Mouse (Mus musculus) stomach, embryonic 16.5 days (tissue): Measurements from ENCODE around the gene Ptprb. TPM values are rescaled to one million over a fixed set of nuclear protein-coding genes. Genes with fewer than 3 reads are reported as not detected.
A peak's percentile ranks its signal among the peaks of the same experiment; 100 is the strongest.

Experiments
- ATAC-seq: fragments of 200-750 bp; cut with Nextera tagmentation; 2 replicates; pipeline ENCODE4 v1.8.0; 2017; ENCODE audit warnings: moderate number of reproducible peaks, moderate TSS enrichment; ENCODE audit not compliant: insufficient read depth, low FRiP score
- H3K27ac ChIP-seq: fragments of 300-500 bp; sonication (generic); 2 replicates; pipeline ENCODE4 v1.5.1; 2014; ENCODE audit warnings: low read length
- H3K27me3 ChIP-seq: fragments of 300-500 bp; sonication (generic); 2 replicates; pipeline ENCODE4 v1.6.1; 2014; ENCODE audit warnings: low read length, control low read depth, mixed read lengths; ENCODE audit not compliant: control insufficient read depth, insufficient read depth
- H3K36me3 ChIP-seq: fragments of 300-500 bp; sonication (generic); 2 replicates; pipeline ENCODE4 v1.6.1; 2014; ENCODE audit warnings: low read length; ENCODE audit not compliant: control insufficient read depth, insufficient read depth
- H3K4me1 ChIP-seq: fragments of 300-500 bp; sonication (generic); 2 replicates; pipeline ENCODE4 v1.6.1; 2014; ENCODE audit warnings: low read length, control low read depth, mixed read lengths; ENCODE audit not compliant: control insufficient read depth, insufficient read depth
- H3K4me2 ChIP-seq: fragments of 300-500 bp; sonication (generic); 2 replicates; pipeline ENCODE4 v1.6.1; 2014; ENCODE audit warnings: low read depth, low read length, mixed read lengths
- H3K4me3 ChIP-seq: fragments of 300-500 bp; sonication (generic); replicated peaks from 2 replicates; pipeline ENCODE4 v1.5.1; 2014; ENCODE audit warnings: mild to moderate bottlenecking, low read length
- H3K9ac ChIP-seq: fragments of 300-500 bp; sonication (generic); 2 replicates; pipeline ENCODE4 v1.6.1; 2014; ENCODE audit warnings: low read length
- H3K9me3 ChIP-seq: fragments of 300-500 bp; sonication (generic); replicated peaks from 2 replicates; pipeline ENCODE4 v1.6.1; 2016; ENCODE audit warnings: low read length, control low read depth; ENCODE audit not compliant: control insufficient read depth
- WGBS: fragments of 180-500 bp; shearing (Covaris S2); extraction: QIAGEN DNeasy Blood & Tissue Kit; methylation state at CpG from one replicate; pipeline ENCODE4 v1.1.7; 2014; 5-methylcytosine and 5-hydroxymethylcytosine counted together
- polyA plus RNA-seq: library from polyadenylated mRNA; unstranded; fragments of >200 nt; fragmentation: Nextera tagmentation; extraction: Ambion mirVana; gene quantifications from 2 replicates; pipeline ENCODE4 v1.2.1, GENCODE M21; 2015

Gene Ptprb
- polyA plus RNA-seq, 1 experiment from 2014 or later = 5.6 TPM

DNA sequence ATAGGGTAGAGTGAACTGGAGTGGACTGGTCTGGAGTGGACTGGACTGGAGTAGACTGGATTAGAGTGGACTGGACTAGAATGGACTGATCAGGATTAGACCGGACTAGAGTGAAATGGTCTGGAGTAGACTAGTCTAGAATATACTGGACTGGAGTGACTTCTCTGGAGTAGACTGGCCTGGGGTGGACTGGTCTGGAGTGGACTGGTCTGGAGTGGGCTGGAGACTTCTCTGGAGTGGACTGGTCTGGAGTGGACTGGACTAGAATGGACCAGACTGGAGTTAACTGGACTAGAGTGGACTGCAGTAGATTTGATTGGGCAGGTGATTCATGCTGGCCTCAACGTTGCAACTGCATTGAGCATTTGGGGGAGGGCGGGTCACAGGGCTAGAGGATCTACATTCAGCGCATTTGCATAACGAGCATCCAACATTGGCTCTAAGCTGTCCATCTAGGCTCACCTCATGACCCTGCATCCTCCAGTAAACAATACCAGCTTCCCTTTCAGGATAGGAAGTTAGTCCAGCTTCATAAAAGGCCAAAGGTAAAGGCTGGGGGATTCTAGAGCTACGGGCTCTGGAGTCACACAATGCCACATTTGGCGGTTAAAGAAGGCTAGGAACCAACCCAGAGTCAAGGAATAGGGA lies 11.5 kb downstream of the Ptprb start:
- Histone ChIP-seq H3K4me2 (no peak overlapping the region), H3K27ac (no peak overlapping the region; the same call in 1 of the 2 replicates), H3K27me3 (no peaks in the 10 kb centered on the region), H3K4me1 (no peaks in the 10 kb centered on the region), H3K9ac (no peak overlapping the region), H3K36me3 (no peaks in the 10 kb centered on the region), H3K4me3 (no peak overlapping the region), H3K9me3 (no peaks in the 10 kb centered on the region)
- no peak for ATAC-seq
- 80% methylated on average over 7 of the region's 7 CpGs for WGBS

GRCm38 (mm10) chr10:116288130-116288529 lies 12.8 kb downstream of the Ptprb start:
- no peaks in the 10 kb centered on the region for H3K4me1 ChIP-seq
- no peaks in the 10 kb centered on the region for H3K27me3 ChIP-seq
- no peak overlapping the region for H3K9ac ChIP-seq
- H3K36me3 ChIP-seq = no peaks in the 10 kb centered on the region
- WGBS = 38% methylated on average over 9 of the region's 9 CpGs
- no peaks in the 10 kb centered on the region for H3K9me3 ChIP-seq
- H3K4me2 ChIP-seq = no peak overlapping the region
- no peak for ATAC-seq
- H3K4me3 ChIP-seq = no peak overlapping the region
- no peak overlapping the region for H3K27ac ChIP-seq

DNA sequence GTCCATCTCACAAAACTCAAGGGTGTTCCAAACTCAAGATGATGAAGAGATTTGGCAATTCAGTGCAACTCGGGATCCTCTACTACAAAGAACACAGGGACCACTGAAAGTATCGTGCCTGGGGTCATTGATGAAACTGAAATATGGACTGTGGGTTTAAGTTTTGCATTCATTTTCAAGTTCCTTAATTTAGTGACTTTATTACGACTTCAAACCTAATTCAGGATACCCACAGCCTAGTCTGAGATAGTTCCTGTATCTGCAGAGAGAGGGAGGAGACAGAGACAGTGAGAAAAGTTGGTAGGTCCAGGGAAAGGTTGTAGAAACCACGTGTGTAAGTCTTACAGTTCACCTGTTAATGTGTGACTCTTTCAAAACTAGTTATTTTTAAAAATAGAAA lies 15.2 kb downstream of the Ptprb start:
- Histone ChIP-seq H3K27ac (no peak overlapping the region), H3K4me3 (no peak overlapping the region), H3K9me3 (no peaks in the 10 kb centered on the region), H3K9ac (no peak overlapping the region), H3K36me3 (no peaks in the 10 kb centered on the region), H3K4me1 (no peaks in the 10 kb centered on the region), H3K4me2 (no peak overlapping the region), H3K27me3 (no peaks in the 10 kb centered on the region)
- no peak for ATAC-seq
- 73% methylated on average over 4 of the region's 4 CpGs for WGBS

DNA sequence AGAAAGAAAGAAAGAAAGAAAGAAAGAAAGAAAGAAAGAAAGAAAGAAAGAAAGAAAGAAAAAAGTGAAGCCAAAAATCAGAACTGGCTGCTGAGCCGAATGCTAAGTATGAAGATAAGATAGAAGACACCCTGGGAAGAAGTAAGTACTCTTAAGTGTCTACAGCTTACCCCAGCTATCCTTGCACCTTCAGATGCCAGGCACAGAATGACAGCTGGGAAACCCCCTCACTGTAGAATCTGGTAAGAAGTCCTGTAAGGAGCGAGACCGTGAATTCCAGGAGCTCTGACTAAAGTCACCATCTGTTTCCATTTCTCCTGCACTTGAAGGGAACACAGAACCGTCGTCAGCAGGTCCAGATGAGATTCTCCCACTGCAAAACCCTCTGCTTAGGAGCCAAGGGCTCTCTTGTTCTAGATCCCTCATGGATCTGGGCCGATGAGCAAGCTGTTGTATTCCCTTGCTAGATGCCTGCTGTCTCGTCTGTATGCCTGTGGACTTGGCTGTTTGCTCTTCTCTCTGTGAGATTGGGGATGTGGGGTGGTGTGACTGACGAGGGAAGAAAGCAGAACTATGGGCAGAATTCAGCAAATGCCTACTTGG lies 15.9 kb downstream of the Ptprb start:
- no peak overlapping the region for H3K9ac ChIP-seq
- no peaks in the 10 kb centered on the region for H3K27me3 ChIP-seq
- H3K4me2 ChIP-seq = no peak overlapping the region
- ATAC-seq = no peak
- H3K4me1 ChIP-seq = no peaks in the 10 kb centered on the region
- WGBS = 58% methylated on average over 8 of the region's 8 CpGs
- no peak overlapping the region for H3K4me3 ChIP-seq
- H3K27ac ChIP-seq = no peak overlapping the region
- no peaks in the 10 kb centered on the region for H3K9me3 ChIP-seq
- H3K36me3 ChIP-seq = no peaks in the 10 kb centered on the region

DNA sequence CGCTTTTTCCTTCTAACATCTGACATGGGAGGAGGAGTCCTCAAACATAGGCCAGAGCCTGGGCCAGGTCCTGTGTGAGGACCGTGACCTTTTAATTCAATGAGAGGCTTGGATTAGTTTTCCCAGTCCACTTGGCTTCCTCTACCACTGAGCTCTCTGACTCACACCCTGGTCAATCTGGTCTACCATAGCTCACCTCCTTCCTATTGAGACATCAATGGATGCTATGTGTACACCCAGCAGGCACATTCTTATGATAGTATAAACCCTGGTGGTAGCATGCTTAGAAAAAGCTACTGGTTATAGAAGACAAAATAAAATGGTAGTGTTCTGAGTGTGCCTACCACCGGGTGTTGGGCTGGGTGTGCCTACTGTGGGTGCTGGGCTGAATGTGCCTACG lies 21.1 kb downstream of the Ptprb start:
- Histone ChIP-seq H3K9me3 (no peaks in the 10 kb centered on the region), H3K4me3 (no peak overlapping the region), H3K27me3 (peaks cover 2% of the 10 kb centered on the region; the same call in 1 of the 2 replicates), H3K9ac (no peak overlapping the region), H3K4me1 (peaks cover 6% of the 10 kb centered on the region; the same call in 1 of the 2 replicates), H3K36me3 (no peaks in the 10 kb centered on the region), H3K27ac (no peak overlapping the region), H3K4me2 (no peak overlapping the region)
- 90% methylated on average over 4 of the region's 4 CpGs for WGBS
- ATAC-seq = no peak

GRCm38 (mm10) chr10:116297854-116298253 lies 22.5 kb downstream of the Ptprb start:
- Histone ChIP-seq H3K9ac (no peak overlapping the region), H3K36me3 (no peaks in the 10 kb centered on the region), H3K27me3 (peaks cover 11% of the 10 kb centered on the region; the same call in 1 of the 2 replicates), H3K4me2 (peak overlapping the region; percentile 25), H3K27ac (no peak overlapping the region), H3K4me1 (peaks cover 6% of the 10 kb centered on the region; the same call in 1 of the 2 replicates), H3K4me3 (peak overlapping the region; percentile 14; the same call in 1 of the 2 replicates), H3K9me3 (no peaks in the 10 kb centered on the region)
- ATAC-seq = no peak
- WGBS = 17% methylated on average over 12 of the region's 12 CpGs

DNA sequence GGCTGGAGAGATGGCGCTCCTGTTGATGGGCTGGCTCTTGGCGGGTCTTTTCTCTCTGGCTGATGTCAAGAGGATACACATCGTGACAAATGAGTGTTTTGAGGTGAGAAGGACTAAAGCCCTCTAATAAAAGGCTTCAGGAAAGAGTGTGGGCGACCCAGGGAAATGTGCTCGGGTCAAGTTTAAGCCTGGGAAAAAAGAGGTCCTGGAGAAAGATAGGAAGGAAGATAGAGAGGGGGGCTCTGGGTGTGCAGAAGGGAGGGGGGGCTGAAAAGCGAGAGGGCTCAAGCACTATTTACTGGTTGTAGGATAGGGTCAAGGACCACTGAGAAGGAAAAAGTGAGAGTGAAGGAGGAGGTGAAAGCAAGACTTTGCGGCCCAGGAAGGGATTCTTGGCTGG lies 25.5 kb downstream of the Ptprb start:
- H3K27me3 ChIP-seq = peaks cover 11% of the 10 kb centered on the region; the same call in 1 of the 2 replicates
- H3K9me3 ChIP-seq = no peaks in the 10 kb centered on the region
- H3K4me2 ChIP-seq = peak overlapping the region; percentile 72
- H3K27ac ChIP-seq = no peak overlapping the region
- H3K36me3 ChIP-seq = no peaks in the 10 kb centered on the region
- no peak for ATAC-seq
- peak overlapping the region; percentile 61 for H3K9ac ChIP-seq
- peak overlapping the region; percentile 47 for H3K4me3 ChIP-seq
- H3K4me1 ChIP-seq = peaks cover 6% of the 10 kb centered on the region; the same call in 1 of the 2 replicates
- WGBS = 24% methylated on average over 7 of the region's 7 CpGs

DNA sequence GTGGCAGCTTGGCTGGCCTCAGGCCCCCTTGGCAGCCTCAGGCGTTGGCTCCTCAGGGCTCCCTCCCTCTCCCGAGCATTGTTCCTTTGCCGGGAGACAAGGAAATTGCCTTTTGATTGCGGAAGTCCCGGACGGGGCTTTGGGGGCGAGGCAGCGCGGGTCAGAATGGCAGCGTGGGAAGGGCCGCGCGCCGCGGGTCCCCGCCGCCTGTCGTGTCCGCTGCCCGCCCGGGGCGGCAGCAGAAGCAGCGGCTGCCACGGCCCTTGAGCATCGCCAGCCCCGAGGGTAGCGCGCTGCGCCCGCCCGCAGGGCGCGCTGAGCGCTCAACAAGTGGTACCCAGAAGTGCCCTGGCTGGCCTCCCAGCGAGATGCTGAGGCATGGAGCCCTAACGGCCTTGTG lies 25.9 kb downstream of the Ptprb start:
- ATAC-seq = peak; percentile 33; the same call in 1 of the 2 replicates
- Histone ChIP-seq H3K4me3 (peak overlapping the region; percentile 47), H3K9ac (peak overlapping the region; percentile 61), H3K4me2 (peak overlapping the region; percentile 72), H3K4me1 (peaks cover 6% of the 10 kb centered on the region; the same call in 1 of the 2 replicates), H3K36me3 (no peaks in the 10 kb centered on the region), H3K9me3 (no peaks in the 10 kb centered on the region), H3K27ac (no peak overlapping the region), H3K27me3 (peaks cover 11% of the 10 kb centered on the region; the same call in 1 of the 2 replicates)
- under 1% methylated on average over 35 of the region's 36 CpGs for WGBS

GRCm38 (mm10) chr10:116304355-116304754 lies 29.0 kb downstream of the Ptprb start:
- no peak for ATAC-seq
- Histone ChIP-seq H3K27me3 (peaks cover 11% of the 10 kb centered on the region; the same call in 1 of the 2 replicates), H3K9me3 (no peaks in the 10 kb centered on the region), H3K4me3 (no peak overlapping the region), H3K27ac (no peak overlapping the region), H3K9ac (no peak overlapping the region), H3K4me2 (no peak overlapping the region), H3K4me1 (no peaks in the 10 kb centered on the region), H3K36me3 (no peaks in the 10 kb centered on the region)
- WGBS = 88% methylated on average over 4 of the region's 4 CpGs
